Mouse (Mus musculus) frontal cortex, adult (tissue): ENCODE measurements around the gene Hoxd9.

ENCODE experiments used
- ATAC-seq: cut with Nextera tagmentation; 2 replicates; pipeline ENCODE4 v1.9.2; 2017; ENCODE audit warnings: mild to moderate bottlenecking, moderate library complexity, mixed read lengths; ENCODE audit not compliant: low TSS enrichment

Gene Hoxd9

DNA sequence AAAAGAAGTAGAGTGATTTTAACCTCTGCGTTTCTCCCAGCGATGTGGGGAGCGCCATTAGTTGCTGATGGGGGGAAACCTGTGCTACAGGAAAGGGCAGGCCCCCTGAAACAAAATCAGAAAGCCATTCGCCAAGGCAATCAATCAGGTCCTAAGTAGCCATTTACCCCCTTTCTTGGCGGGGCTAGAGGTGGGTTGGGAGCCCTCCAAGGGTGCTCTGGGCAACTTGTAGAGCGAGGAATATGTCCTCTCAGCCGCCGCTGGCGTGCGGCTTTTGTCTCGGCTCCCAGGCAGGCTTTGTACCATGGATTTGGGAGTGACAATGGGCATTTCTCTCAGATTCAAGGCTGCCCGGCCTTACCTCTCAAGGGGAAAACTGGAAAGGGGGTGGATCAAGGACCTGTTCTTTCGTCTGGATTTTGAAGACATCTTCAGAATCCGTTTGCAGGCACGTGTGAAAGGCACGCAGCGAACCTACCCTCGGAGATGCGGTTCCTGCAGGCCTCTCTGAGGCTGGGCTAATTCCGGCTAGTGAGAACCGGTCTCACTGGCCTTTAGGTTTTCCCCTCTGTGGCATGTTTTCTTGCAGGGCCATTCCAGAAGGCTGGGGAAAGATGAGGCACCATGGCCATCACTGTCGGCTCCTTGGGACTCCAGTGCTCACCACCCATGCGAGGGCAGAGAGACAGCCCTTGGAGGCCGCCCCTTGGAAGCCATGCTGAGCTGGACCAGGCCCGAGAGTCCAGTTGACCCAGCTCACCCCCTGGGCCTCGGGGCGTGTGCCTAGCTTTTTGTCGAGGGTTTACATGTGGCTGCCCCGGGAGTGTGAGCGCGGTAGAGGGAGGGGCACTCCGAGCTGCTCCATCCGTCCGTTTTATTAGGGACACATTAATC, 838 bp upstream of the Hoxd9 start:
- ATAC-seq: no peak

DNA sequence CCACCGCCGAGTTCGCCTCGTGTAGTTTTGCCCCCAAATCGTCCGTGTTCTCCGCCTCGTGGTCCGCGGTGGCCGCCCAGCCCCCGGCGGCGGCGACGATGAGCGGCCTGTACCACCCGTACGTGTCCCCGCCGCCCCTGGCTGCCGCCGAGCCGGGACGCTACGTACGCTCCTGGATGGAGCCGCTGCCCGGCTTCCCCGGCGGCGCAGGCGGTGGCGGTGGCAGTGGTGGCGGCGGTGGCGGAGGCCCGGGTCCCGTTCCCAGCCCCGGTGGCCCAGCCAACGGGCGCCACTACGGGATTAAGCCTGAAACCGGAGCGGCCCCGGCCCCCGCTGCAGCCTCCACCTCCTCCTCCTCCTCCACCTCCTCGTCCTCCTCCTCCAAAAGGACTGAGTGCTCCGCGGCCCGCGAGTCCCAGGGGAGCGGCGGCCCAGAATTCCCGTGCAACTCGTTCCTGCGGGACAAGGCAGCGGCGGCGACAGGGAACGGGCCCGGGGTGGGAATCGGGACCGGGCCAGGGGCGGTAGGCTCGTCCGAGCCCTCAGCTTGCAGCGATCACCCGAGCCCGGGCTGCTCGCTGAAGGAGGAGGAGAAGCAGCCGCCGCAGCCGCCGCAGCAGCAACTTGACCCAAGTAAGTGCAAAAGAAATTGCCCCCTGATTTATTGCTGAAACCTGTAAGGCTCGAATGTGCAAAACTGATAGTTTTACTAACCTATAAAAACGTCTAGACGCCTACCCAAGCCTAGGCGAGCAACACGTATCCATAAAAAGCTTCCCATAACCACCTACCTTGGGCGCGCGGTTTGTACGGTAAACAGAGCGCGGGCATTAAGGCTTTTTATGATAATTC, 900 bp downstream of the Hoxd9 start:
- ATAC-seq: no peak

DNA sequence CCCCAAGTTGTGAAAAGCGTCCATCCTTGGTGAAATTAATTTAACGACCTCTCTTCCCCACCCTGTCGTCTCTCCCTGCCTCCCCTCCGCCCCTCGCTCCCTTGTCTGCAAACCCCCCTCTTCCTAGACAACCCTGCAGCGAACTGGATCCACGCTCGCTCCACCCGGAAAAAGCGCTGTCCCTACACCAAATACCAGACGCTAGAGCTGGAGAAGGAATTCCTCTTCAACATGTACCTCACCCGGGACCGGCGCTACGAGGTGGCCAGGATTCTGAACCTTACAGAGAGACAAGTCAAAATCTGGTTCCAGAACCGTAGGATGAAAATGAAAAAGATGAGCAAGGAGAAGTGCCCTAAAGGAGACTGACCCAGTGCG, 1.5 kb downstream of the Hoxd9 start:
- no peak for ATAC-seq

DNA sequence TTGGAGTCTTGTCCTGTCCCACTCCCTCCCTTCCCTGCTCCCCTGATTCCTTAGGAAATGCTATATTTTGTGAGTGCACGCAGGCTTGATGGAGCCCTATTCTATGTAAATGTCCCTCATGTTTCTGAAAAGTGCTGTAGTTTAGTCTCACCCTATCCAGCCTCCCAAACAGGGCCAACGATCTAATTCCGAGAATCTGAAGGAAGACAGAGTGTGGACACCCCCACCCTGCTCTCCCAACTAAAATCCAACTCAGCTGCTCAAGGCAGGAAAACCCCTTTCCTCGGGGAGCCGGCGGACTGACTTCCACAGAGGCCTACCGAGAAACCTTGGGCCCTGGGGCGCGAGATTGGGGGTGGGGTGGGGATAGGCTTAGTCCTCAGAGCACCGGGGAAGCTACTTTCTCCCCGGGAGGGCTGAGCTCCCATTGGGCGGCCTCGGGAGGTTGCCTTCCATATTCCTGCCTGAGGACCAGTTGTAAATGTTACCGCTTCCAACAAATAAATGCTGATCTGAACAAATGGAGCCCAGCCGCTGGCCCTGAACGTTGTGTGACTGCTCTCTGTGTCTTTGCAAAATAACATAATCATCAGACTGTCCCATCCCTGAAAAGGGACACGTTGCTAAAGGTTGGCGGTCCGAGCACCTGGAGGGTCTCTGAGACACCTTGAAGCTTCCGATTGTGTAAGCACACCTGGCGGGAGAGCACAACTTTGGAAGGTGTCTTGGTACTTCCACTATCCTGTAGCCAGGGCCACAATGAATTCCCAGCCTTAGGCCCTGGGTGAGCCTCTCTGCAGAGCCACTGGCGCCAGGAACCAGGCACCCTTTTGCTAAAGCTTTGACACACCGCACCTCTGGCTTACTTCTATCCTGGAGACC, 2.4 kb downstream of the Hoxd9 start:
- ATAC-seq: no peak

DNA sequence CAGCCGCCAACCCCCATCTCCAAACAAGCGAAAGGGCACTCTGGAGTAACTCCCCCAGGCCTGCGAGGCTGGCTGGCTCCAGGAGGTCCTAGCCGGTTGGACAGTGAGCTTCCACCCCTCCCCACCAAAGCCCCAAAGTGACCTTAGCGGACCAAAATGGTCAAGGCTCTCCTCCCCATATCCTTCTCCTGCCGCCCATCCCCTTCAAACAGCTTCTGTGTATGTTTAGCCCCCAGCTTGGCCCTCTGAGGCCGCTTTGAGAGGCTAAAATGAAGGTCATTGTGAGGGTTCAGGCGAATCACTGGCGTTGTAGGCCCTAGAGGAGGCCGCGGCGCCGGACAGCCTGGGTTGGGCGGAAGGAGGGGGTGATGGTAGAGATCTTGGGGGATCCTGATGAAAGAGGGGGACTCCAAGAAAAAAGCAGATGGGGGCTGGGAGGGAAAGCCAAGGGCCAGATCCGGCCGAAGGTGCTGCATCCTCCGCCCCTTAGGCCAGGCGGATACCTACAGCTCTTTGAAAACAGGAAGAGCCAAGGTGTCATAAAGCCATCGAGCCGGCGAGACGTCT, 3.1 kb downstream of the Hoxd9 start:
- ATAC-seq: no peak

DNA sequence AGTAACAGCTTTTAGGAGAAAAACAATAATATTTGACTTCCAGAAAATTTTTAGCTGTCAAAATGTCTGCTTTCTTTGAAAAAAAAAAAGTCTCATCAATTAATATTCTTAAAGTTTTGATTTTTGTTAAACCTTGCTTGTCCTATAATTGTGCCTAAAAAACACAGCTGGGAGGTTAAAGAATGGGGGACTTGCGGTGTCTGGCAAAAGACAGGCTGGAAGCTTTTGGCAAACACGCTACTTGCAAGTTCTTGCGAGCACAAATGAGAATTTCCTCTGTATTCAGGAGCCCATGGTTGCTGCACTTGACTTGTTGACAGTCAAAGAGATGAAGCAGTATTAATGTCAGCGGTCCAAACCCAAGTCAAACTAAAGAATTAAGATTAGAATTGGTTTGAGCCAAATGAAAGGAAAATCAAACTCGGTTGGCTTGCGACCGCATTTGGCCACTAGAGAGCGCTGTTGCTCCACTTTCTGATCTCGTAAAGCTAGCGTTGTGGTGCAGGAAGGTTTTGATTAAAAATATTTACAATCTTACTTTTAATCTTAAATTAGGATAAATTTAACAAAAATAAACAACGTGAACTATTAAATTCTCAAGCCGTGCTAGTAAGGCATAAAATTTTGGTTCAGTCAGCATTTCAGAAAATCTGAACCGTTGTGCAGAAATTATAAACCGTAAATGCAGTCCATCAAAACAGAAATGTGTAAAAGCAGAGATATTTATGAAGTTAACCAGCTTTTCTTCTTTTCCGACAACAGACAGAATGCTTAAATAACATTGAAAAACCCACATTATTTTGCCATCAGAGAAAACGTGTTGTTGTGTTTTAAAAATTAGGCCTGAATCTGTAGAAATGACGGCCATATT, 4.7 kb downstream of the Hoxd9 start:
- ATAC-seq: no peak

DNA sequence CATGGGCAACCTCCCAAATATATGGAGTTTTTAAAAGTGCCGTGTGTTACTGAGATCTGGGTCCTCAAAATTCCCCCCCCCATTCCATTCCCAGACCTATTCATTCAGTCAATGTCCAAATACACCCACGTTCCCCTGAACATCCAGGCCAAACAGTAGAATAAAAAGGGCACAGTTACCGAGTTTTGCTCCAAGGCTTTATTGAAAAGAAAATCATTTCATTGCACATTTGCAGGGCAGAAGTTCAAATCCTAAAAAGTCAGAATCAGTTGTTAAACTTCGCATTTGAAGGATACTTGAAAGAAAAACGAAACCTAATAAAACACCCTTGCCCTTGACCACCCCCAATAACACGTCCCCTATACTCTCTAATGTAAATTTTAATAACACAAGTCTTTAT, 5.3 kb downstream of the Hoxd9 start:
- ATAC-seq: no peak

DNA sequence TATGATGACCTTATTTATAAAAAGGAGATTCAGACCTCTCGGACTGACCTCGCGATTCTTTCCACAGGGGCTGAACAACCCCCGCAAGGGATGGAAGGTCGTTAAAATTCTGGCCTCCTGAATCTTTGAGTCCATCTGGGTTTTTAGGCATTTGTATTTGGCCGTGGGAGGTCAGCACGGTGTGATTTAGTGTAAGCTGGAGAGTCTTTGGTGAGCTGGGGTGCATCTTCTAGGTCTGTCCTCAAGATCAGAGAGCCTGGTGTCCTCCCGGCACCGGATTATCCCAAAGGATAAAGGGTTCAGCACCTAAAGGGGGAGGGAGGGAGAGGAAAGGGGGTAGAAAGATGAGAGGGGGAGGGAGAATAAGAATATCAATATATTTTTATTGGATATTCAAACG, 5.8 kb downstream of the Hoxd9 start:
- no peak for ATAC-seq

DNA sequence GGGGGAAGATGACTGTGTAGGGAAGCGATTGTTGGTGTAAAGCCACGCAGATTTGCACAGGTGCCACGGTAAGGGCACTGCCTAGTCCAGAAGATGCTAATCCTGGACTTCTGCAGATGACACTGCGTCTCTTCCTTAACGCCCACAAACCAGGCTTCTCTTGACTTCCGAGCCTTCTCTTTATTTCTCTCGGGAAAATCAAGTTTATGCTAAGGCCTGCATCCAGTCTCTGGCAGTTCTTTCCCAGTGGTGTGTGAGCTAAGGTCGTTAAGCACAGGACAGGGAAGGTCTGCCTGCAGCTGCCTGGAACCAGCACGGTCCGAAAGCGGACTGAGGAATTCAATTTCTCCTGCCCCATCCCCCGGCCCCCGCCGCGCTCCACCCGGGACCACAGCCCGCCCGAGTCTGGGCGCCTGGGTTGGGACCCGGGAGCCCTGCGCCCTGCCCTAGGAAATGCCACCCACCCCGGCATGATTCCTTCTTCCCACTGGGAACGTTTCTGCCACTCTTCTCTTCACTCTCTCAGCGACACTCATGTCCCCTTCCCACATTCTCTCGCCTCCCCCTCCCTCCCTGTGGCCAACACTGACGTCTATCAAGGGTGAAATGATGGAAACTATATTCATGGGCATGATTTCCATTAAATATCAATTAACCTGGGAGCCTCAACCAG, 6.3 kb downstream of the Hoxd9 start:
- no peak for ATAC-seq

DNA sequence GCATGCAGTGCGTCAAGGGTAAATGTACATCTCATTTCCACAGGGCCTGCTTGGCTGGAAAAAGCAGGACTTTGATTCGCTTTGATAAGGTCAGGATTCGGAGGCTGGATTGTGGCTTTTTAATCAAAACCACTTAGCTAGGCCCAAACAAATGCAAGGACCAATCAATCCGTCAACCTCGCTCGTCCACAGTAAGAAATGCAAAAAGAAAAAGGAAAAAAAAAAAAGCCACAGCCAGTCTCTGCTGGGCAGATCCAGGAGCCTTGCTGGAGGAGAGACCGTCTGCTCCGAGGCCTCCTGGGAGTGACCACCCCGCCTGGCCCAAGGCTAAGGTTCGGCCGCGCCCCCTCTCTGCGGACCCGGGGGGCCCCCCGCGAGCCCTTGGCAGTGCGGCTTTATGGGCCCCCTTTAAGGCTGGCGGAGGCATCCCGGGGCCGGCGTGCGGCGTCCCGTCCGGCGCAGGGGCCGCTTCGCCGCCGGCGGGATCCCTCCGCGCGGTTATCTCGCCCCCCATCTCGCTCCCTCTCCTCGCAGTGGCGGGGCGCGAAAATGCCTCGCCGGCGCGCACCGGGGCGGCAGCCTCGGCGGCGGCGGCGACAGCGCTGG, 7.0 kb downstream of the Hoxd9 start, which contains the start of gene Hoxd8:
Gene Hoxd8 (plus strand): TSS at position 223 of the 606 bp plus-strand sequence.
- no peak for ATAC-seq

DNA sequence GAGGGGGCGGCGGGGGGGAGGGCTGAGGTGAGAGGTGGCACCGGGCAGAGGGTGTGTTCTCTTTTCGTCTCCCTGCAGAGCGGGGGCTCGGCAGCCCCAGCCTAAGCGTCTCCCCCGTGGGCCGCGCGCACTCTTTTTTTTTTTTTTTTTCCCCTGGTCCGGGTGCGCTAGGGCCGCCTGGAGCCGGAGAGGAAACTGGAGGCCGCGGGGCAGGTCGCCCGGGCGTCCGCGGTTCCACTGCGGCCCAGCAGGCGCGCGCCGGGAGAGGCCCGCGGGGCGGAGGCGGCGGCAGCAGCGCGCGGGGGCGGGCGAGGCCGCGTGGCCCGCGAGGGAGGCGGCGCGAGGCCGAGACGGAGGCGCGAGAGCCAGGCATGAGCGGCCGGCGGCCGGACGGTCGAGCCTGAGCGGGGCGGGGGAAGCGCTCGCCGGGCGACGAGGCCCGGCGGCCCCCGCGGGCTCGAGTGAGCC, 7.5 kb downstream of the Hoxd9 start:
- no peak for ATAC-seq

DNA sequence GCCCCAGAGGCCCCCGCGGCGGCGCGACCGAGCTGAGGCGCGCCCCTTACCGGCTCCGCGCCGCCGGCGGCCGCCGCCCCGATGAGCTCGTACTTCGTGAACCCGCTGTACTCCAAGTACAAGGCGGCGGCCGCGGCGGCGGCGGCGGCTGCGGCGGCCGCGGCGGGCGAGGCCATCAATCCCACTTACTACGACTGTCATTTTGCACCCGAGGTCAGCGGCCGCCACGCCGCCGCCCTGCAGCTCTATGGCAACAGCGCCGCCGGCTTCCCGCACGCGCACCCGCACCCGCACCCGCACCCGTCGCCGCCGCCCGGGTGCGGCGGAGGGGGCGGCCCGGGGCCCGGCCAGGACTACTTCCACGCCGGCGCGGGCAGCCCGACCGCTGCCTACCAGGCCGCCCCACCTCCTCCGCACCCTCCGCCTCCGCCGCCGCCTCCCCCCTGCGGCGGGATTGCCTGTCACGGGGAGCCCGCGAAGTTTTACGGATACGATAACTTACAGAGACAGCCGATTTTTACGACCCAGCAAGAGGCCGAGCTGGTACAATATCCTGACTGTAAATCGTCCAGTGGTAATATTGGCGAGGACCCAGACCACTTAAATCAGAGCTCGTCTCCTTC, 8.1 kb downstream of the Hoxd9 start:
- no peak for ATAC-seq

DNA sequence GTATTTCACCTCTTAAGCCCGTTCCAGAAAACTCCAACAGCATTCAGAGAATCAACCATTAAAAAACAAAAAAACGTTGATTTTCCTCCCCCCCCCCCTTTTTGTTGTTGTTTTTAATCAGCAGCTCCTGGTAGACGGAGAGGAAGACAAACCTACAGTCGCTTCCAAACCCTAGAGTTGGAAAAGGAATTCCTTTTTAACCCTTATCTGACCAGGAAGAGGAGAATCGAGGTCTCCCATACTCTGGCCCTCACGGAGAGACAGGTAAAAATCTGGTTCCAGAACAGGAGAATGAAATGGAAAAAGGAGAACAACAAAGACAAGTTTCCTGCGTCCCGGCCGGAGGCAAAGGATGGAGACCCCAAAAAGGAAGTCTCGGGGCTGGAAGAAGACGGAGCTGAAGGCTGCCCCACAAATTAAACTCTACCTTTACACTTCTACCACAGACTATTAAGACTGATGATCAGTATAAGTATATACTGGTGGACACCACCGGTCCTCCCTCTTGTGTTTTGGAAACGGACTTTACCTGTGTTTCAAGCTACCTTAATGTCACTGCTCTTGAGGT, 8.9 kb downstream of the Hoxd9 start:
- ATAC-seq: no peak

DNA sequence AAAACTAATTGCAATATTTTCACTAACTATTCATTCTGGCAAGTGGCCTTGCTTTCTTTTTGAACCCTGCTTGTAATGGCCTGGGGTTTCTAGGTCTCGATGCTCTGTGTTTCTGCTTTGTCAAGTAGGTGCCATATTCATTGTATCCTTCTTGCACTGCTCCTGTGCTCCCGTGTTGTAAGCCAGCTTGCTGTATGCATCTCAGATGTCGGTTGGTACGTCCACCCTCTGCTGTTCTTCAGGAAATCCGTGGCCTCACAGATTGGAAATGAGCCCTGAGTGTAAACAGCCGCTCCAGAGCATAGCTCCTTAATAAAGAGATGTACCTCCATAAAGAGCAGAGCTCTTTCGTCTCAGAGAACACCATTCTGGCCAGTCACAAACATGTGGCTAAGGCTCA, 10.1 kb downstream of the Hoxd9 start:
- no peak for ATAC-seq

DNA sequence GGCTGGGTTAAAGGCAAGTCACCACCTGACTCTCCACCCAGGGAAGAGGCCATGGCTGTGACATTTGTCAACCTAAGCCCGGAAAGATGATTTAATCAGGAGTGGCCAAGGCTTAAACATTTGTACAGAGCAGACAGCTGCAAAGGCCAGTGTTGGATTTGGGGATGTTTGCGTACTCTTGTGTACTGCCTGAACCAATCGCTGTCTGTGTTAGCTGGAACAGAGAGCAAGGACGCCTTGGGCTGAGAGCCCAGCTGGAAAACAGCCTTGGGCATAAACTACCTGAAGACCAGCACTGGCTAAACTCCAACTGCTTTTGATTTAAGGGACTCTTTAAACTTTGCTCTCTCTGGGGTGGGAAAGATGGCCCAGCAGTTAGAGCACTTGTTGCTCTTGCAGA, 11.1 kb downstream of the Hoxd9 start:
- ATAC-seq: no peak

DNA sequence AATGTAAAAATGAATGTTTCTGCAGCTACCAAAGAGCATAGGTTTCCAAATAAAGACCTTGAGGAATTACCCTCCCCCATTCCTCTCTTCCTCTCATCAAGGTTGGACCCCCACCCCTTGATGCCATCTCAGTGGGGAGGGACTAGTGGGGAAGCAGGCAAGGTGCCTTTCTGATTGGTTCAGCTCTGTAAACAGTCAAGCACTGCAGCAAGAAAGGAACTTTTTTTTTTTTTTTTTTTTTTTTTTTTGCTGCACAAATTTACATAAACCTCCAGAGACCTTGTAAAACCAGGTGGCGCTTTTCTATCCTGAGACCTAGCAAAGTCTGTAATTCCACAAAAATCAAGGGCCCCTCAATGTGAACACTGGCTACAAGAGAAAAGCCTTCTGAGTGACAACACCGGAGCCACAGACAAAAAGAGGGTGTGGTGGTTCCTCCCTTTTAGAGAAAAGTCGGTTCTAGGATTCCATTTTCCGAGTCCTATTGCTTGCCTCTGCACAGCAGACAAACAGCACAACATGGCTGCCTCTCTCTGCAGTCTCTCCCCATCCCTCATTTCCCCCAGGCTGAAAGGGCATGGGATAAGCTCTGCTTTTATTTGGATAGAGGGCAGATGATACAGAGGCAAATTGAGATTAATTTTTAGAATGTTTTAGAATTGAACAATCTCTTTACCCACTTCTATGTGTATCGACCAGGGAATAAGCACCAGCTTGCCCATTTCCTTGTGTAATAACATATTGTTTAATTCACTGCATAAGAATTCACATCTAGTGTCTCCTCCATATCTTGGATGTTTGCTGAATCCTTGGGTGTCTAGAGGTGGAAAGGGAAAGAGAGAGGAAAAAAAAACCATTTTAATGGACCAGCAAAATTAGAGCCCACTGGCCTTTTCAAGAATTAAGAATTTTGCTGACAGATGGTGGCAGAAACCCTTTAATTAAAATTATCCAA, 12.2 kb downstream of the Hoxd9 start:
- ATAC-seq: no peak

DNA sequence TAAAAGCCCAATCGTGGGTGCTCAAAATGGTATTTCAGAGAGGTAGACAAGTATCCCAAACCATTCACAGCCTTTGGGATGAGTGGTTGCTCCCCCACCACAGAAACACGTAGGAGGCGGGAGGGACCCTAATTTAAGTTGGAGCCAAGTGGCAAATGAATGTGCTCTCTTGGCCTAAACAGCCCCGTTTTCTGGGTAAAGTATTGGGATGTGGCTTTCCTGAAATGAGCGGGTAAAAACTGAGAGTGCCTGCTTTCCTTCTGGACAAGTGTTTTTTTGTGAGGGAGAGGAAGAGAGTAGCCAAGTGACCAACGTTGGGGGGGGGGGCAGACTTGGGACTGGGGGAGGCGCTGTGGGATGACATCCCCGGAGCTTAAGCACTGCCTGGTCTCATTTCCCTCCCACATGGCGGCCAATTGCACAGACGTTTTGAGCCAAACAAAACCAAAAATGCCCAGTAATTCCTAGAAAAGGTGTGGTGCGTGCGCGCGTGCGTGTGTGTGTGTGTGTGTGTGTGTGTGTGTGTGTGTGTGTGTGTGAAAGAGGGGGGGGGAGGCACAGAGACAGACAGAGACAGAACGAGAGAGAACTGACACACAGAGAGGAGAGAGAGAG, 13.5 kb downstream of the Hoxd9 start:
- ATAC-seq: no peak
